Mouse (Mus musculus): Measurements from ENCODE around the gene Osbpl10. TPM values are rescaled to one million over a fixed set of nuclear protein-coding genes. Genes with fewer than 3 reads are reported as not detected.
"Not testable (repeated sequence)": the region's sequence is repeated elsewhere in the genome, so short reads cannot be mapped to it uniquely, and the experiment has no call there.

Gene Osbpl10
- total and polyA plus RNA-seq, 3 experiments, result 0.19 TPM; not detected in 2

GRCm38 (mm10) chr9:115261896-115262295 is 283.5 kb downstream of the Osbpl10 start:
- peaks cover 8% of the 10 kb centered on the region; the same call in 1 of the 2 replicates for H3K79me2 ChIP-seq (replicated peaks; ENCODE audit: control insufficient read depth, extremely low read depth, insufficient read depth, poor library complexity, severe bottlenecking)
- no peak overlapping the region for H3K4me3 ChIP-seq (replicated peaks in 1 of 3; ENCODE audit: low read depth in 2 of 3, low read length in 2 of 3, poor library complexity in 1 of 3)
- no peaks in the 10 kb centered on the region for H3K9me3 ChIP-seq (replicated peaks; ENCODE audit: low read length)
- no peak overlapping the region for H3K27ac ChIP-seq (ENCODE audit: insufficient read depth, low read depth)
- no peak for DNase-seq (ENCODE audit: extremely low read depth)
- dilution Hi-C loops (cut with MboI; ENCODE audit: extremely low pct_ligation_motif_present, extremely low pct_unique_long_range_greater_than_20kb, low sequenced_read_pairs), result no loop called here
- no peaks in the 10 kb centered on the region for H3K27me3 ChIP-seq (replicated peaks)
- TF ChIP-seq TCF12 (IDR thresholded peaks at IDR 0.05; ENCODE audit: low read depth, low read length) (no peak), JUN (IDR thresholded peaks at IDR 0.05; ENCODE audit: insufficient read depth, low read depth, low read length) (no peak), CHD2 (IDR thresholded peaks at IDR 0.05; ENCODE audit: low read length) (no peak), ELF1 (IDR thresholded peaks at IDR 0.05; ENCODE audit: low read depth, low read length) (no peak), ZKSCAN1 (IDR thresholded peaks at IDR 0.05; ENCODE audit: borderline replicate concordance, low read depth, low read length) (no peak), ZNF384 (IDR thresholded peaks at IDR 0.05; ENCODE audit: low read depth, low read length) (no peak), MAX (IDR thresholded peaks at IDR 0.05; ENCODE audit: low read length) (no peak), PAX5 (IDR thresholded peaks at IDR 0.05; ENCODE audit: low read length) (no peak), UBTF (IDR thresholded peaks at IDR 0.05; ENCODE audit: low read depth, low read length) (no peak)
- in situ Hi-C loops (cut with MboI; ENCODE audit: low pct_ligation_motif_present, low pct_unique_long_range_greater_than_20kb, low sequenced_read_pairs), result no loop called here
- no peaks in the 10 kb centered on the region for H3K4me1 ChIP-seq (ENCODE audit: control insufficient read depth in 1 of 2, insufficient read depth in 2 of 2)
- H3K4me2 ChIP-seq (ENCODE audit: insufficient read depth, low read depth, poor library complexity, severe bottlenecking), result no peak overlapping the region
- peaks cover 29 to 78% of the 10 kb centered on the region in 2 experiments for H3K36me3 ChIP-seq (replicated peaks in 1 of 2; ENCODE audit: control insufficient read depth in 1 of 2, insufficient read depth in 1 of 2, low read length in 1 of 2)
- H3K9ac ChIP-seq (ENCODE audit: insufficient read depth, low read depth), result no peak overlapping the region

DNA sequence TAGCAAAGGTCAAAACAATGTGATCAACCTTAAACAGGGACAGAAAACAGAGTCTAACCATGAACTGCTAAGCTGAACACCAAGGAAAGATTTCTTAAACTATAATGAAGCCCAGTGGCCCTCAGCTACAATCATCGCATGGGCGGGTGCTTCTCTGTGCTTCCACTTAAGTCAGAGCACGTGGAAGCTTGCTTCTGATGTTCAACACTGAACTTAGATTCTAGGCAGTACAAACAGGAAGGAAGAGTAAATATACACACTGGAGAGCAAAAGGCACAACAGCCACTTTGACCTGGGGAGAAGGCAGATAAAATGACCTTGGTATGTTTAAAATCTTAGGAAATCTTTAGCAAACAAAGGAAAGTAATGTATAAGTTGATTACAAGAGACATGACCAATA is 293.2 kb downstream of the Osbpl10 start:
- peaks cover 0 to 3% of the 10 kb centered on the region in 2 experiments; a peak in 1 of 4 replicates for H3K4me1 ChIP-seq (ENCODE audit: control insufficient read depth in 1 of 2, insufficient read depth in 2 of 2)
- H3K4me3 ChIP-seq (replicated peaks in 1 of 3; ENCODE audit: low read depth in 2 of 3, low read length in 2 of 3, poor library complexity in 1 of 3), result no peak overlapping the region
- no peaks in the 10 kb centered on the region for H3K27me3 ChIP-seq (replicated peaks)
- no peaks in the 10 kb centered on the region; the same call in 1 of the 2 replicates for H3K79me2 ChIP-seq (replicated peaks; ENCODE audit: control insufficient read depth, extremely low read depth, insufficient read depth, poor library complexity, severe bottlenecking)
- in situ Hi-C loops (cut with MboI; ENCODE audit: low pct_ligation_motif_present, low pct_unique_long_range_greater_than_20kb, low sequenced_read_pairs), result no loop called here
- TF ChIP-seq E2F4 (IDR thresholded peaks at IDR 0.05; ENCODE audit: insufficient replicate concordance, low read depth, low read length) (no peak), CHD1 (IDR thresholded peaks at IDR 0.05; ENCODE audit: low read depth, low read length) (no peak), PAX5 (IDR thresholded peaks at IDR 0.05; ENCODE audit: low read length) (no peak), BHLHE40 (IDR thresholded peaks at IDR 0.05; ENCODE audit: low read depth, low read length) (no peak), ETS1 (conservative IDR thresholded peaks at IDR 0.05; ENCODE audit: low read depth, low read length) (no peak)
- H3K9ac ChIP-seq (ENCODE audit: insufficient read depth, low read depth), result no peak overlapping the region
- dilution Hi-C loops (cut with MboI; ENCODE audit: extremely low pct_ligation_motif_present, extremely low pct_unique_long_range_greater_than_20kb, low sequenced_read_pairs), result no loop called here
- DNase-seq (ENCODE audit: extremely low read depth), result no peak
- H3K9me3 ChIP-seq (replicated peaks; ENCODE audit: low read length), result no peaks in the 10 kb centered on the region
- no peak overlapping the region for H3K27ac ChIP-seq (ENCODE audit: insufficient read depth, low read depth)
- H3K36me3 ChIP-seq (replicated peaks in 1 of 2; ENCODE audit: control insufficient read depth in 1 of 2, insufficient read depth in 1 of 2, low read length in 1 of 2), result peaks cover 26 to 62% of the 10 kb centered on the region in 2 experiments
- H3K4me2 ChIP-seq (ENCODE audit: insufficient read depth, low read depth, poor library complexity, severe bottlenecking), result no peak overlapping the region

- H3K4me1 ChIP-seq (ENCODE audit: control insufficient read depth in 1 of 2, insufficient read depth in 2 of 2); in situ Hi-C loops (cut with MboI; ENCODE audit: low pct_ligation_motif_present, low pct_unique_long_range_greater_than_20kb, low sequenced_read_pairs); H3K9ac ChIP-seq (ENCODE audit: insufficient read depth, low read depth); DNase-seq (ENCODE audit: extremely low read depth); H3K4me3 ChIP-seq (replicated peaks in 1 of 3; ENCODE audit: low read depth in 2 of 3, low read length in 2 of 3, poor library complexity in 1 of 3); H3K27ac ChIP-seq (ENCODE audit: insufficient read depth, low read depth); dilution Hi-C loops (cut with MboI; ENCODE audit: extremely low pct_ligation_motif_present, extremely low pct_unique_long_range_greater_than_20kb, low sequenced_read_pairs); H3K79me2 ChIP-seq (replicated peaks; ENCODE audit: control insufficient read depth, extremely low read depth, insufficient read depth, poor library complexity, severe bottlenecking); H3K27me3 ChIP-seq (replicated peaks); H3K9me3 ChIP-seq (replicated peaks; ENCODE audit: low read length); H3K4me2 ChIP-seq (ENCODE audit: insufficient read depth, low read depth, poor library complexity, severe bottlenecking): not testable (repeated sequence)
- H3K36me3 ChIP-seq (replicated peaks in 1 of 2; ENCODE audit: control insufficient read depth in 1 of 2, insufficient read depth in 1 of 2, low read length in 1 of 2), result peaks cover 27 to 61% of the 10 kb centered on the region in 2 experiments
Measured at GRCm38 (mm10) chr9:115272451-115272850, 294.1 kb downstream of the Osbpl10 start.

All from CH12.LX (cell line).